Mouse (Mus musculus) CH12.LX (cell line): Measurements from ENCODE around the gene Tgm2. TPM values are rescaled to one million over a fixed set of nuclear protein-coding genes. Genes with fewer than 3 reads are reported as not detected.

ENCODE experiments used
- DNase-seq: peaks from one replicate; pipeline ENCODE4 v3.0.0-alpha.2; 2013; ENCODE audit errors: extremely low read depth
- H3K27ac ChIP-seq: 2 replicates; pipeline ENCODE4 v1.5.1; 2012; ENCODE audit warnings: low read depth, mild to moderate bottlenecking, control low read depth, moderate library complexity; ENCODE audit not compliant: insufficient read depth
- H3K27me3 ChIP-seq: replicated peaks from 2 replicates; pipeline ENCODE3; 2012; ENCODE audit warnings: inconsistent platforms
- H3K36me3 ChIP-seq, 2 experiments: replicated peaks in 1 of 2; 2 replicates each; pipeline versions ENCODE3 to v1.6.1; 2012; ENCODE audit warnings: inconsistent platforms in 1 of 2, low read length in 1 of 2, mild to moderate bottlenecking in 1 of 2, mixed read lengths in 1 of 2, moderate library complexity in 1 of 2; ENCODE audit not compliant: control insufficient read depth in 1 of 2, insufficient read depth in 1 of 2
- H3K4me1 ChIP-seq, 2 experiments: 2 replicates each; pipeline ENCODE4 v1.6.1; 2012; ENCODE audit warnings: inconsistent platforms in 1 of 2, moderate library complexity in 1 of 2; ENCODE audit not compliant: insufficient read depth in 2 of 2, control insufficient read depth in 1 of 2
- H3K4me2 ChIP-seq: 2 replicates; pipeline ENCODE4 v1.6.1; 2012; ENCODE audit warnings: low read depth, mild to moderate bottlenecking, control low read depth; ENCODE audit not compliant: poor library complexity, insufficient read depth, severe bottlenecking
- H3K4me3 ChIP-seq, 3 experiments: fragments of 150-350 bp in 1 of 3; sonication (generic) in 1 of 3; replicated peaks in 1 of 3; 2 replicates each; pipeline versions ENCODE3 to v1.5.1; 2011 to 2012; ENCODE audit warnings: low read depth in 2 of 3, low read length in 2 of 3, mild to moderate bottlenecking in 2 of 3, moderate library complexity in 2 of 3, control low read depth in 1 of 3, improper control_type of control experiment in 1 of 3, inconsistent platforms in 1 of 3, mixed read lengths in 1 of 3; ENCODE audit not compliant: poor library complexity in 1 of 3
- H3K79me2 ChIP-seq: replicated peaks from 2 replicates; pipeline ENCODE4 v1.6.1; 2012; ENCODE audit warnings: mild to moderate bottlenecking, moderate library complexity; ENCODE audit not compliant: control insufficient read depth, poor library complexity, insufficient read depth, severe bottlenecking; ENCODE audit errors: extremely low read depth
- H3K9ac ChIP-seq: 2 replicates; pipeline ENCODE4 v1.6.1; 2012; ENCODE audit warnings: low read depth, mild to moderate bottlenecking, control low read depth, moderate library complexity; ENCODE audit not compliant: insufficient read depth
- H3K9me3 ChIP-seq: replicated peaks from 2 replicates; pipeline ENCODE3; 2012; ENCODE audit warnings: low read length, inconsistent platforms, mixed read lengths
- CHD1 ChIP-seq: IDR thresholded peaks from 2 replicates; pipeline ENCODE4 v1.6.1; 2012; ENCODE audit warnings: low read depth, low read length, improper control_type of control experiment, inconsistent platforms
- CTCF ChIP-seq, 2 experiments: IDR thresholded peaks in 1 of 2; conservative IDR thresholded peaks in 1 of 2; 2 replicates each; pipeline ENCODE4 v1.5.1; 2011 to 2012; ENCODE audit warnings: low read depth in 2 of 2, low read length in 2 of 2, improper control_type of control experiment in 1 of 2, inconsistent platforms in 1 of 2, mild to moderate bottlenecking in 1 of 2, moderate library complexity in 1 of 2
- EP300 ChIP-seq: IDR thresholded peaks from 2 replicates; pipeline ENCODE4 v1.6.1; 2011; ENCODE audit warnings: low read length, improper control_type of control experiment
- ETS1 ChIP-seq: conservative IDR thresholded peaks from 2 replicates; pipeline ENCODE4 v1.6.1; 2012; ENCODE audit warnings: low read depth, mild to moderate bottlenecking, inconsistent platforms, low read length, improper control_type of control experiment, moderate library complexity
- HCFC1 ChIP-seq: IDR thresholded peaks from 2 replicates; pipeline ENCODE4 v1.6.1; 2012; ENCODE audit warnings: low read depth, mild to moderate bottlenecking, inconsistent platforms, low read length, improper control_type of control experiment
- IRF4 ChIP-seq: IDR thresholded peaks from 2 replicates; pipeline ENCODE4 v1.6.1; 2014; ENCODE audit warnings: low read depth, mild to moderate bottlenecking, inconsistent platforms, low read length, improper control_type of control experiment
- JUND ChIP-seq: conservative IDR thresholded peaks from 2 replicates; pipeline ENCODE4 v1.6.1; 2011; ENCODE audit warnings: low read depth, low read length, improper control_type of control experiment
- MAZ ChIP-seq: IDR thresholded peaks from 2 replicates; pipeline ENCODE4 v1.6.1; 2012; ENCODE audit warnings: low read depth, mild to moderate bottlenecking, inconsistent platforms, low read length, improper control_type of control experiment, moderate library complexity
- MEF2A ChIP-seq: IDR thresholded peaks from 2 replicates; pipeline ENCODE4 v1.6.1; 2014; ENCODE audit warnings: low read depth, mild to moderate bottlenecking, inconsistent platforms, low read length, improper control_type of control experiment, borderline replicate concordance
- MXI1 ChIP-seq: IDR thresholded peaks from 2 replicates; pipeline ENCODE4 v1.6.1; 2011; ENCODE audit warnings: mild to moderate bottlenecking, low read depth, low read length, improper control_type of control experiment
- MYC ChIP-seq: IDR thresholded peaks from 2 replicates; pipeline ENCODE4 v1.6.1; 2011; ENCODE audit warnings: low read depth, mild to moderate bottlenecking, improper control_type of control experiment, low read length
- NRF1 ChIP-seq: IDR thresholded peaks from 2 replicates; pipeline ENCODE4 v1.6.1; 2014; ENCODE audit warnings: low read depth, mild to moderate bottlenecking, inconsistent platforms, low read length, improper control_type of control experiment, moderate library complexity
- POLR2A ChIP-seq: IDR thresholded peaks from 2 replicates; pipeline ENCODE4 v1.6.1; 2011; ENCODE audit warnings: low read depth, mild to moderate bottlenecking, improper control_type of control experiment, low read length
- RAD21 ChIP-seq: IDR thresholded peaks from 2 replicates; pipeline ENCODE4 v1.6.1; 2011; ENCODE audit warnings: low read depth, mild to moderate bottlenecking, low read length, improper control_type of control experiment, moderate library complexity
- SIN3A ChIP-seq: IDR thresholded peaks from 2 replicates; pipeline ENCODE4 v1.6.1; 2012; ENCODE audit warnings: low read length, improper control_type of control experiment, inconsistent platforms
- SMC3 ChIP-seq: IDR thresholded peaks from 2 replicates; pipeline ENCODE4 v1.6.1; 2011; ENCODE audit warnings: low read depth, low read length, improper control_type of control experiment
- TBP ChIP-seq: conservative IDR thresholded peaks from 2 replicates; pipeline ENCODE4 v1.6.1; 2011; ENCODE audit warnings: low read depth, low read length, improper control_type of control experiment
- TCF12 ChIP-seq: IDR thresholded peaks from 2 replicates; pipeline ENCODE4 v1.6.1; 2014; ENCODE audit warnings: low read depth, mild to moderate bottlenecking, inconsistent platforms, low read length, improper control_type of control experiment
- USF2 ChIP-seq: conservative IDR thresholded peaks from 2 replicates; pipeline ENCODE4 v1.6.1; 2011; ENCODE audit warnings: low read depth, low read length, improper control_type of control experiment
- ZC3H11A ChIP-seq: IDR thresholded peaks from 2 replicates; pipeline ENCODE4 v1.6.1; 2012; ENCODE audit warnings: low read depth, mild to moderate bottlenecking, inconsistent platforms, low read length, improper control_type of control experiment
- ZKSCAN1 ChIP-seq: IDR thresholded peaks from 2 replicates; pipeline ENCODE4 v1.6.1; 2012; ENCODE audit warnings: low read depth, inconsistent platforms, low read length, improper control_type of control experiment, borderline replicate concordance
- dilution Hi-C: fragments of 300-500 bp; cut with MboI; formaldehyde crosslinking; loops from 2 replicates; pipeline ENCODE4 v1.14.3; 2020; ENCODE audit warnings: low sequenced_read_pairs; ENCODE audit not compliant: extremely low pct_unique_long_range_greater_than_20kb, extremely low pct_ligation_motif_present
- in situ Hi-C: fragments of 300-500 bp; cut with MboI; formaldehyde crosslinking; loops from 3 replicates; pipeline ENCODE4 v1.14.3; 2019; ENCODE audit warnings: low sequenced_read_pairs, low pct_ligation_motif_present, low pct_unique_long_range_greater_than_20kb, mixed read lengths
- polyA plus RNA-seq: library from polyadenylated mRNA; unstranded; fragments of >175 nt; gene quantifications from 2 replicates; pipeline ENCODE4 v1.2.1, GENCODE M21; 2012; ENCODE audit warnings: low read depth; ENCODE audit not compliant: insufficient read length
- total RNA-seq, 2 experiments: library from RNA; depleted of rRNA; stranded (reverse); fragments of 300-350 nt in 1 of 2; fragments of >200 nt in 1 of 2; gene quantifications; 2 replicates each; pipeline ENCODE4 v1.2.3; 2012 to 2014

Gene Tgm2
- total and polyA plus RNA-seq, 3 experiments: 0.08 to 0.50 (median 0.21) TPM

- in situ Hi-C loops (no loop called here), dilution Hi-C loops (no loop called here)
- Histone ChIP-seq H3K9ac (no peak overlapping the region), H3K27me3 (peaks cover 5% of the 10 kb centered on the region), H3K4me1 (peaks cover 18 to 45% of the 10 kb centered on the region in 2 experiments), H3K9me3 (peaks cover 3% of the 10 kb centered on the region), H3K36me3 (no peaks in the 10 kb centered on the region), H3K79me2 (no peaks in the 10 kb centered on the region), H3K4me3 (no peak overlapping the region), H3K4me2 (no peak overlapping the region), H3K27ac (no peak overlapping the region)
- no peak for DNase-seq
- TF ChIP-seq POLR2A: no peak
- no peak for TF ChIP-seq IRF4
- no peak for TF ChIP-seq SMC3
- TF ChIP-seq EP300: no peak
- no peak for TF ChIP-seq MEF2A
- TF ChIP-seq MXI1: no peak
Measured at GRCm38 (mm10) chr2:158163034-158163433, 16.8 kb upstream of the Tgm2 start.

- dilution Hi-C loops (no loop called here), in situ Hi-C loops (no loop called here)
- TF ChIP-seq ZKSCAN1 (no peak), RAD21 (no peak), EP300 (no peak), NRF1 (no peak), SIN3A (no peak), MAZ (no peak), MXI1 (no peak), TBP (no peak), JUND (no peak), CTCF (conservative IDR thresholded peaks at IDR 0.05 in 1 of 2, IDR thresholded peaks at IDR 0.05 in 1 of 2; ENCODE audit: low read depth in 2 of 2, low read length in 2 of 2) (no peak), ZC3H11A (no peak), ETS1 (no peak), CHD1 (no peak), TCF12 (no peak), IRF4 (no peak), HCFC1 (no peak), MYC (no peak), USF2 (no peak)
- no peak overlapping the region for H3K9ac ChIP-seq
- H3K79me2 ChIP-seq: no peaks in the 10 kb centered on the region
- no peak for DNase-seq
- H3K4me2 ChIP-seq: no peak overlapping the region
- H3K27me3 ChIP-seq: peaks cover 10% of the 10 kb centered on the region
- peaks cover 3% of the 10 kb centered on the region for H3K9me3 ChIP-seq
- H3K27ac ChIP-seq: no peak overlapping the region
- no peak overlapping the region for H3K4me3 ChIP-seq
- H3K36me3 ChIP-seq: no peaks in the 10 kb centered on the region
- H3K4me1 ChIP-seq: peaks cover 12 to 32% of the 10 kb centered on the region in 2 experiments
Measured at GRCm38 (mm10) chr2:158161761-158162160, 15.5 kb upstream of the Tgm2 start.
